Mouse (Mus musculus): ENCODE results near the gene Frmd3. TPM values are rescaled to one million over a fixed set of nuclear protein-coding genes. Genes with fewer than 3 reads are reported as not detected.

Gene Frmd3
- total RNA-seq (2023): not detected

GRCm38 (mm10) chr4:74013211-74014047 is at the start of gene Frmd3:
Frmd3 (plus strand) TSS chr4:74013442.

DNA sequence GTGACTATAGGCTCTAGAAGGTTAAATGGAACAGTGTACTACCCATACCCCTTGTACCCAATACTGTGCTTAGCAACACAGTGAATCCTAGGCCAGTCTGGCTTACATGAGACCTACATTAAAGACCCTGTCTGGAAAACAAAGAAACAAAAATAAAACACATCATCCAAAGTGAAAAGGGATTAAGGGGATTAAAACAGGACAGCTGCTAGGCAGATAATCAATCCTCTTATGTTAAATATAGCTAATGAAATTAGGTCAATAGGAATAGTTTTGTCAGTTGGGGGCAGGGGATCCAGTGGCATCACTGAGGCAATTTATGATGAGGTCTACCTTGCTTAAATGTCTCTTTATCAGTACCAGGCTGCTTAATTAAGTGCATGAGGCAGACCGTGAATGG is 228.9 kb downstream of the Frmd3 start, which contains the start of gene Kdm4c:
Gene Kdm4c (plus strand): TSS at position 322 of the 400 bp plus-strand sequence.

Other genes starting within 250 kb of the Frmd3 start
- gene Rasef, start 222.4 kb upstream of the Frmd3 start, total RNA-seq (2023): not detected
- not detected for gene Gm11758, start 137.2 kb upstream of the Frmd3 start, total RNA-seq (2023)
- gene Gm11757, start 122.3 kb upstream of the Frmd3 start, total RNA-seq (2023): not detected
- not detected for gene Gm13871, start 107.5 kb upstream of the Frmd3 start, total RNA-seq (2023)
- gene Gm11756, start 92.7 kb upstream of the Frmd3 start, total RNA-seq (2023): not detected
- not detected for gene 2310002L09Rik, start 62.6 kb upstream of the Frmd3 start, total RNA-seq (2023)
- 49.2 TPM for gene Kdm4c, start 229.1 kb downstream of the Frmd3 start, total RNA-seq (2023)

All from CD4-positive naive resting alpha-beta T cell, adult 76 days (primary cell).